Mouse (Mus musculus) spleen, adult 18-20 months (tissue): ENCODE data around the gene Slc25a45.
A peak's percentile ranks its signal among the peaks of the same experiment; 100 is the strongest.

Experiments used
- DNase-seq, 2 experiments: peaks; one replicate each; pipeline ENCODE4 v3.0.0; 2022; ENCODE audit warnings: mixed read lengths in 2 of 2

The Slc25a45 gene

GRCm38 (mm10) chr19:5840890-5841388, 36.7 kb upstream of the Slc25a45 start:
- no peak for DNase-seq

- DNase-seq: no peak
Measured at GRCm38 (mm10) chr19:5841389-5841946, 36.1 kb upstream of the Slc25a45 start.

- no peak for DNase-seq
Measured at GRCm38 (mm10) chr19:5841999-5842784, 35.4 kb upstream of the Slc25a45 start.

- DNase-seq: peak in 1 of 2 experiments; percentile 31
Measured at GRCm38 (mm10) chr19:5842785-5843730, 34.5 kb upstream of the Slc25a45 start.

GRCm38 (mm10) chr19:5843781-5844691, 33.6 kb upstream of the Slc25a45 start:
- DNase-seq: peak in 1 of 2 experiments; percentile 38

- DNase-seq: peak in 1 of 2 experiments; percentile 37
Measured at GRCm38 (mm10) chr19:5844831-5845318, 32.7 kb upstream of the Slc25a45 start.

GRCm38 (mm10) chr19:5845319-5846135, 32.1 kb upstream of the Slc25a45 start:
- peak; percentile 89 for DNase-seq

GRCm38 (mm10) chr19:5846154-5846553, 31.5 kb upstream of the Slc25a45 start:
- peak in 1 of 2 experiments; percentile 29 for DNase-seq

GRCm38 (mm10) chr19:5846557-5847305, 30.9 kb upstream of the Slc25a45 start:
- DNase-seq: peak; percentile 38 to 52

- no peak for DNase-seq
Measured at GRCm38 (mm10) chr19:5847306-5847796, 30.3 kb upstream of the Slc25a45 start.

- DNase-seq: no peak
Measured at GRCm38 (mm10) chr19:5848032-5848825, 29.4 kb upstream of the Slc25a45 start.

GRCm38 (mm10) chr19:5848826-5849672, 28.6 kb upstream of the Slc25a45 start:
- peak in 1 of 2 experiments; percentile 27 for DNase-seq

GRCm38 (mm10) chr19:5849843-5850527, 27.6 kb upstream of the Slc25a45 start:
- peak; percentile 80 to 90 for DNase-seq

- DNase-seq: no peak
Measured at GRCm38 (mm10) chr19:5850860-5851259, 26.7 kb upstream of the Slc25a45 start.

- no peak for DNase-seq
Measured at GRCm38 (mm10) chr19:5851481-5851971, 26.1 kb upstream of the Slc25a45 start.

GRCm38 (mm10) chr19:5852035-5852722, 25.4 kb upstream of the Slc25a45 start:
- DNase-seq: no peak
